Mouse (Mus musculus) right cerebral cortex, adult 18-20 months (tissue): ENCODE data around the gene Iqcf4.
"Not testable (repeated sequence)": the region's sequence is repeated elsewhere in the genome, so short reads cannot be mapped to it uniquely, and the experiment has no call there.

Experiments
- DNase-seq: peaks from one replicate; pipeline ENCODE4 v3.0.0; 2022; ENCODE audit warnings: mixed read lengths

The Iqcf4 gene

DNA sequence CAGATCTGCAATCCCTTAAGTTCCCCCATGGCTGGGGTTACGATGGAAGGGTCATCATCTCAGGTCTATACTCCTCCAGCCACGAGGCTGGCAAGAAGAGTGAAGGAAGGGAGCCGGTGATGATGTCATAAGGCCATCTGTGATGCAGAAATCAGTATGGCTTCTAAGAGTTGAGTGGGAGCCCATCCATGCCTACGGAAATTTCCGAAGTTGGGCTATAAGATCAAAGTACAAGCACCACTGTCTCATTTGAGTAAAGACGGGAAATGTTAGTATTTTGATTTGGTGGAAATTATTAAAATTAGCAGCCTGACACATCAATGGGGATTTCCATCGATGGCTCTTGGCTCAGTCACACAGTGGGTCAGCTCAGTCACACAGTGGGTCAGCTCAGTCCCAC, at the start of gene Iqcf4:
Iqcf4 (minus strand) TSS at position 101 of the 400 bp plus-strand sequence.
- no peak for DNase-seq

DNA sequence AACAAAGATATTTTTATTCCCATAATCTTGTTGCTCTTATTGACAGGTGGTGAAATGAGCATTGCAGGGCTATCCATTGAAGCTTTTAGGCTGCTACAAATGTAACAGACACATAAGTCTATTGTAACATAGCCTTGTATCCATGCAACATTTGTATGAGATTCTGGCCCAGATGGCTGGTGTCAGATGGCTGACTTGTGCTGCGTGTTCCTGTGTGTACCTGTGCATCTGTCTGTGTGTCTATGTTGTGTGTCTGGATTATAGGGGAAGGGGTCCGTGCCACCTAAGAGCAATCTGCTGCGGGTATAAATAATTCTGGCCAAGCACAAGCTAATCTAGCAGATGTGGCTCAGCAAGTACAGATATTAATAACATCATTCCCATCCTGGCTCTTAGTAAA, 46.7 kb upstream of the Iqcf4 start:
- DNase-seq, result no peak

DNA sequence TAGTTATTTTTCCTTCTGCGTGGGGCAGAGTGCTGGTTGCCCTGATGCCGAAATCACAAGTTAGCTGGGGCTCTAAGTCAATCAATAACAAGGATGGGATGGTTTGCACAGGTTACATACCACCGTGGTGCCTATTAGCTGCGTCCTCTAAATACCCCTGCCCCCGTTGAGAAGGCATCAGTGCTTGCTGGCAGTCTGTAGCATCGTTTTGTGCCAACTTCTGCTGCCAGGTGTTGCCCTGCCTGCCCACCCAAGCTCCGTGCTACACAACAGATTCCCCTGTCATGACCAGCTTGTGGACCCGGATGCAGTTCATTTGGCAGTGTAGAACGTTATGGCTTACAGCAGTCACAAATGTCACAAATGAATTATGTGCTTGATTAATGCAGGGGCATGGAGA, 45.5 kb upstream of the Iqcf4 start:
- no peak for DNase-seq

DNA sequence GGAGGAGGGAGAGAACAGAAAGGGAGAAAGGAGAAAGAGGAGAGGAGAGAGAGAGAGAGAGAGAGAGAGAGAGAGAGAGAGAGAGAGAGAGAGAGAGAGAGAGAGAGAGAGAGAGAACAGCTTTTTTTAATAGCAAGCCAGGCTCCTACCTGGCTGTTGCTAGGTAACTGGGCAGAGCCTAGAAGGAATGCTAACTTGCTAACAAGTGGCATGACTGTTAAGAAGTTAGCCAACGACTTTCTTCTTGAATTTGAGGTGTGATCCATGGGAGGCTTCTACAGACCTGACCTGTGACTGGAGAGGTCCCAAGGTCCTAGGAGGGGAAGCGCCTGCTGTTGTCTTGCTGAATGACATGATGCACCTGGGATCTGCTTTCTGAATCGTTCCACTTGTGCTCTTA, 43.8 kb upstream of the Iqcf4 start:
- no peak for DNase-seq

DNA sequence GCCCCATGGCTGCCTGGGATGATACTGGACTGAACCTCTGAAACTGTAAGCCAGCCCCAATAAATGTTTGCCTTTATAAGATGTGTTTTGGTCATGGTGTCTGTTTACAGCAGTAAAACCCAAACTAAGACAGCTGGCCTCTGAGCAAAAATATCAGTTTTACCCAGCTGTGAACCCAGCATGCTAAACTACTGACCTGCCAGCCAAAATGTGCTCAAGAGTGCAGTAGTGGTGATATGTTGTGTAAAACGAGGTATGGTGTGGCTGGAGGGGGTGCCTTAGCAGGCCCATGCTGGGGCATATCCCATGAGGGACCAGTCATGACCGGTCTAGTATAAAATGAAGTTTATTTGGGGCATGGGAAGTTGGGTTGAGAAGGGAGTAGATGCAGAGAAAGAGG, 43.2 kb upstream of the Iqcf4 start:
- no peak for DNase-seq

DNA sequence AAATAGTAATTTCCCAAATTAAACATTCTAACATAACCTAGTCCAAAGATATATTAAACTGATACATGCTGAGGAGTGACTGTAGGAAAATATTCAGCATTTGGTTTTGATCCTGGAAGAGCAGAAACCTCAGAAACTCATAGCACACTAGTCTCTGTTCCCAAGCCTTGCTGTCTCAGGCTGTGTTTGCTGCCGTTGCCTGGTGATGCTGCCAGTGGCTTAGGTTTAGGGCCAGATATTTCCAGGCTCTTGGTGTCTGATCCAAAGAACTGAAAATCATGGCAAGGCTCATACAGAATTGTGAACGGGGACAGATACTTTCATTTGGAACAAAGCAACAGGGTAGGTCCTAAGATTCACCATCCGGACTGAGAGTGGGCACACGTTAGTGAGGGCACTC, 39.9 kb upstream of the Iqcf4 start:
- DNase-seq, result no peak

DNA sequence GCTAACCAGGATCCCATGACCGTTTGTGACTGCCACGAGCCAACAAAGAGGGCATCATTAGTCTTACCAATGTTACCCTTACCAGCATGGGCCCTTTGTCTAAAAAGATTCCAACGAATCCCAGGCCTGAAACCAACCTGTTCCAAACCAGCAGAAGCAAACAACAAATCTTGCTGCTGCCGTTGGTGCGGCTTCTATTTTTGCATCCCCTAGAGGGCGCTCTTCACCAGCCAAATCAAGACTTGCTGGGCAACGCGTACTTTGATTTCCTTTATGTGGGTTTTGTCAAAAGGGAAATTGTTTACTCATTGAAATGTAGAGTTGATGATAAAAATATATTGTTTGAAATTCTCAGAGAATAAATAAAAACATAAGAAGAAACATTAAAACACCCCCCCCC, 29.8 kb upstream of the Iqcf4 start:
- peak; percentile 62 for DNase-seq

DNA sequence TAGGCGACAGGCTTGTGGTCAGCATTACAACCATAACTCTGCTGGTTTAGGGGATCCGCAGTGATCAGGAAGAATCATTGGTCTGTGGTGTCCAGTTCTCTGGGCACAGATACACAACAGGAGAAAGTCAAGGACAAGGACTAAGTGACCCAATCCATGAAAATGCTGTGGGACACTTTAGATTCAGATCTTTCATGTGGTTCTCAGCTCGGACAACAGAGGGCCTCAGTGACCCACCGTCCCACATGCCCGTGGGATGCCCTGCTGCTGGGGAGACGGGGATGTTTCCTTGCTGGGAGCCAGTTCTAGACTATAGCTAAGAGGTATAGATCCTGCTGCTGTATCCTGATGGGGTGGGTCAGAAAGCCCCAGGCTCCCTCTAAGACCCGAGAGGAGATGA, 27.7 kb upstream of the Iqcf4 start:
- DNase-seq, result no peak

DNA sequence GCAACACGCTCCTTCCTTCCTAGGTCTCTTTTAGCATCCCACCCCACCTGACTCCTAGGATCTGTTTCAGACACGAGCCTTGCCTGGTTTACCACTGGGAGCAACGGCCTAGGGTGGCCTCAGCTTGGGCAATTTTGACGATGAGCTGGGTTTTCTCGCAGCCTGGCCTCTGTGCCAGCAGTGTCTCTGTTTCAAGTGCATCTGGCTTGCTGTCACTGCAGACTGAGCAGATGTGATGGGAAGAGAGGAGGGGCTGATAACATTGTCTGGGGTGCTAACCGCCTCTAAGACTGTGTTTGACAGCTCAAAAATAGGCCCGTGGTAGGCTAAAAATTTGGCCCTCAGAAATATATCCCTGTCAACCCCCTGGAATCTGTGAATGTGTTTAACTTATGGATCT, 25.0 kb upstream of the Iqcf4 start:
- DNase-seq, result peak; percentile 52

DNA sequence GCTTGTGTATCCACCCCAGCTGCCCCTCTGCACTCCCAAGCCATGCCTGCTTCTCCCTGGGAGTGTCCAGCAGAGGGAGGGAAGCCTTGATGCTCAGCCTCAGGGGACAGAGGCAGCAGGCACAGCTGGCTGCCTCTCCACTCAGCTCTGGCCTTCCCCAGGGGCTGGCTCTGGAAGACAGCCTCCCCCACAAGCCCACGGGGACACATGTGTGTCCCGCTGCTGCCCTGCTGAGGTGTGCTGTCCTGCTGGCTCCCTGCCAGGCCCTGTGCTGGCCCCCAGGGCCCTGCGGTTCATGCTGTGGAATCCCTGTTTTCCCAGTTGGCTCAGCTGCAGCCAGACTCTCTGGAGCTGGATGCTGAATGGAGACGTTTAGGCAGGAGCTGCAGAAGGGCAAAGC, 24.6 kb upstream of the Iqcf4 start:
- not testable (repeated sequence) for DNase-seq

DNA sequence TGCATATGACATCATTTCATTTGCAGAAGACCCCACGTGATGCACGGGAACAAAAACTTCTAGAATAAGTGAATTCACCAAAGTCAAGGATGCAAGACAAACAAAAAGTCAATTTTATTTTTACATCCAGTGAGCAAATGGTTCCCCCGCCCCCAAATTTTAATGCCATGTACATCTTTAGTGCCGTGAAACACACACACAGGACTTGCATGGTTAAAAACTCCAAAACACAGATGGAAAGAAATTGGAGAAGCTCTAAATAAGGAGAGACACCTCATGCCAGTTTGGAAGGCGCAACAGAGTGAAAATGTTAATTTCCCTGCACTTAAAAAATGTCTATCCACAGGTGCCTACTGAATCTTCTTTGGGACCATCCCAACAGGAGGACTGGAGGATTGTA, 21.4 kb upstream of the Iqcf4 start:
- DNase-seq, result no peak

DNA sequence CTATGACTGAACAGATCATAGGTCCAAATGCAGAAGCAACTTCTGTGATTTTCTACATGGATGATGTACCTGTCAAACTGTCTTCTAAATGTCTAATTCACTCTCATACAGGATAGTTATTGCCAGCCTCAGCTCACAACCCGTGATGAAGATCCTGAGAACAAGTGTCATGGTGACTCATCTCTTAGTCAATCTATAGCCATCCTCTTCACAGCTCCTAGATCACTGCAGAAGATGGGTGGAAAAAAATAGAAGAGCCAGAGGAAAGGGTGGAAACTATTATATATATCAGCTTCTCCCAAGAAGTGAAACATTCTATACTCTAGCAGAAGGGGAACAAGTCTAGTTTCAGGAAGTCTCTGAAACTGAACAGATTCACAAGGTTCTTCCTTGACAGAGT, 11.8 kb upstream of the Iqcf4 start:
- DNase-seq, result no peak

DNA sequence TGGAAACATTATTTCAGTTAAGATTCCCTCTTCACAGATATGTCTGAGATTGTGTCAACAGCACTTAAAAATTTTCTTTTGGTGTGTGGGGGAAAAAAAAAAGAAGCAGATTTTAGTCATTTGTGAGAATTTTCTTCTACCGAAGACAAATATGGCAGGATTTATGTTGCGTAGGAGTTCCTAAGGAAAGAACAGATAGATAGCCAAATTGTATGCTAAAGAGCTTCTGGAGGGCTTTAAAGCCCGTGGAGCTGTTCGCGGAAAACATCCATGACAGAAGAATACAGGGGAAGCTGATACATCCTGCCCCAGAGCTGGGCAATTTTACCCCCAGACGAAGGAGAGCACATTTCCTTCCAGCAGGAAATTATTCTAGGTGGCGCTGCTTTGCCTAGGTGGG, 9.2 kb upstream of the Iqcf4 start:
- peak; percentile 18 for DNase-seq

DNA sequence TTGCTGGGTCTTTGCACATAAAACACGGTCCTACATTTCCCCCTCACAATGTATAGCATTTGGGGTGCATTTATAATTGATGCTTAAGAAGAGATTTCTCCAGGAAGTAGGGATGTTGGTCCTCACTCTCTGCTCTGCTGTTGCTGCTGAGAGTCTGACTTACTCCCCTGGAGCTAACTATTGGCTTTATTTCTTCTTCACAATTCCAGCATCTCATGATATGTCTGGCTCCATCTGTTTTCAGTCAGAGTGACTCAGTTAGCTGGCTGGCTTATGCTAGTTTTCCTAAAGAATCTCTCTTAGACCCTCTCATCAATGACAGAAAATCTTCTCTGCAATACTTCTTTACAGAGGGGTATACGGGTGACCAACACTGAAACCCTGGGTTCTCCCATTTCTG, 5.3 kb upstream of the Iqcf4 start:
- no peak for DNase-seq

DNA sequence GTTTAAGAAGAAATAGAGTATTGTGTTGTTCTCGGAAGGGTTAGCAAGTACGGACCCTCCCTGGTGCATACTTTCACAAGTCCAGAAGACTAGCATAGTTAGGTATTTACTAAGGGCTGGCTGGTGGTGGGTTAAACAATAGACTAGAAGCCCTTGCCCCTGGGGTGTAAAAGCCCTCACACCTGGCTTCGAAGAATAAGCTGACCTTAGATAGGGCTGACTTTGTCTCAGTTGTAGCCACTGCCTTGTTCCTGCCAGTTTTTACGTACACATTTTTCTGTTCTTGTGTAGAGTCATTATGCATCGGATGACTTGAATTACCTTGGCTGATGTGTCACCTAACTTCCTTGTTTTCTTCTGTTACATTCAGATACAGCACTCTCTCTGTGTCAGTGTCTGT, 2.6 kb upstream of the Iqcf4 start:
- DNase-seq, result no peak

DNA sequence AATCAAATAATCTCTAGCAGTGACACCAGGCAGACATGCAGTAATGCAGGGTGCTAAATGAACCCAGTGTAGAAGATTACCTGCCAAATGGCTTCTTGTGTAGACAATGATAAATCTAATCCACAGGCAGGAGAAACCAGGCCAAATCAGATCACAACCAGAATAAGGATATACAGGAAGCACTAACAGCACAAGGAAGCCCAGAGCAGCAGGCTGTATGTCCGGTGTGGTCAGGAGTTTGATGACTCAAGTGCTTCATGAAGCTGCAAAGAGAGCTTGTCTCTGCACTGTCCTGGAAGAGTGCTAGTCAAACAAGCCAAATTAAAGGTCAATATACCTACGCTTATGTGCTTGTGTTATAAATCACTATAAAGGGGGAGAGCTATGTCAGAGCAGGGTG, 1.4 kb upstream of the Iqcf4 start:
- no peak for DNase-seq

DNA sequence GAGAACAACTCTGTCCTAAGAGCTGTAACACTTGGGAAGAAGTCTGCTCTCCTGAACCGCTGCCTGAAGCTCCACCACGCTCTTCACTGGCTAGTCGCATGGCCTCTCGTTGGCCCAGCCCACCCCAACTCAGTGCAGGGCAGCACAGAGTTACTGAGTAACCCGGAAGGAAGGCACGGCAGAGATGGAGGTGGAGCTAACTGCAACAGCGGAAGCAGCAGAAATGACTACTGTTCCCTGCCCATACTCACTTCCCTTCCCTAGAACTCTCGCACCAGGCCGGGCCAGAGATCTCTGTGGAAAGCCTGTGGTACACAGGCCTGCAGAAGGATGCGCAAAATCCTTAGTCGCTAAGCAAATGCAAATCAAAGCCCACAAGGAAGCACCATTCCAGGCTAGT, 4.4 kb downstream of the Iqcf4 start:
- DNase-seq, result no peak

DNA sequence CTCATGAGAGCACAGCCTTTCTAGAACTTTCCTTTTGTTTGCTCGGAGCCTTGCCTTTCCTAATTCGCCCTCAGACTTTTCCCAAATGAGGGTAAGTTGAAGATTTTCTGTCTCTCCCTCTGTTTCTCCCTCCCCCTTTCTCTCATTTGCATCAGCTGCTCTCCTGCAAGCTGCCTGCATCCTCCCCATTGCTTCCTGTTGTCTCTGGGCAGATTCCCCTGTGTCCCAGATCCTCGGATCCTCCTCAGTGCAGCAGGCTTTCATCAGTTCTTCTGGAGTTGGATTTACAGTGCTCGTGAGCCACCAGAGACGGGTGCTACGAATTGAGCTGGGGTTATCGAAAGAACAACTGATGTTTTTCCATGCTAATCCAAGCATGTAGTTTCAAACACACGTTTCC, 6.8 kb downstream of the Iqcf4 start:
- no peak for DNase-seq

DNA sequence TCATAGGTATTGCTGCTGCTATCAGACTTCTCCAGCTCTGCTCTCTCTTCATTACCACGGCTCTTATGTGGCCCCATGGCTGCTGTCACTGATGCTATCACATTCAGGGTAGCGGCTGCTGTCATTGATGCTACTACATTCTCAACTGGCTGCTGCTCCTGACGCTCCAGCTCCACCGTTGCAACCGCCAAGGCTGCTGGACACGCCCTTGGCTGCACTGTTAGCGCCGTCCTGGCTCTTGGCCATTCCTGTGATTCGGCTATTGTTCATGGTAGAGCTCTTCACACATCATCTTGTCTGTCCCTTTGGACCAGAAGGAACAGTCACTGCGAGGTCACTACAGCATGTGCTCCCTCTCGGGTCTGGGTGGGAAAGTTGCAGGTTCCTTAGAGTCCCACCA, 8.5 kb downstream of the Iqcf4 start:
- no peak for DNase-seq

DNA sequence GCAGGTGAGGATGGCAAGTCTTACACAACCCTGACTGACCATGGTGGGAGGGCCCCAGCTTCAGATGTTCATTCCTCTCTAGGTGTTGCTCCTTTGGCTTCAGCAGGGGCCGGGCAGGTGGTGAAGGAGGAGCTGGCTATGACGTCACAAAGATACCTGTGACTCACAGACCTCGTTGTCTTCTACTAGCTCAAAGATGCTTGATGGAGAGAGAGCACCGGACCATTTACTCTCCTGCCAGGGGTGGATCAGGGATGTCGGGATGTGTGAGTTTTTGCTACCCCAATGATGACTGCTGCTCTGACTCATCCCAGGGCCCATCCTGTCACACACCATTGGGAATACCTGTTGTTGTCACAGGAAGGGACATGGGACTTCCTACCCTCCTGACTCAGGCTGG, 9.3 kb downstream of the Iqcf4 start, which contains the start of gene Iqcf3:
Iqcf3 (minus strand) TSS at position 101 of the 400 bp plus-strand sequence.
- no peak for DNase-seq

DNA sequence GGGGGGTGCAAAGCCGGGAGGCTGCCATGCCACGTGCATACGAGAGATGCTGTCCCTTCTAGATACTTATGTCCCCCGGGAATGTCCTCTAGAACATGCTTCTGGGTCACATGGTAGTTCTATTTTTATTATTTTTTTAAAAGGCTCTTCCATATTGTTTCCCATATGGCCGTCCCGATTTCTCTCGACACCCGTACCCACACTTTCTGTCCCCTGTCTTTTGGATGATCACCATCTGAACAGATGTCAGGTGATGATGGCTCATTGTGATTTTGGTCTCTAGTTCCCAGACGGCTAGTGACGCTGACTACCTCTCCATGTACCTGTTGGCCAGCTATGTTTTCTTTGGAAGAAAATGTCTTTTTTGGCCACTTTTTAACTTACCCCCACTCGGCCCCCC, 35.8 kb downstream of the Iqcf4 start:
- DNase-seq, result peak; percentile 42

DNA sequence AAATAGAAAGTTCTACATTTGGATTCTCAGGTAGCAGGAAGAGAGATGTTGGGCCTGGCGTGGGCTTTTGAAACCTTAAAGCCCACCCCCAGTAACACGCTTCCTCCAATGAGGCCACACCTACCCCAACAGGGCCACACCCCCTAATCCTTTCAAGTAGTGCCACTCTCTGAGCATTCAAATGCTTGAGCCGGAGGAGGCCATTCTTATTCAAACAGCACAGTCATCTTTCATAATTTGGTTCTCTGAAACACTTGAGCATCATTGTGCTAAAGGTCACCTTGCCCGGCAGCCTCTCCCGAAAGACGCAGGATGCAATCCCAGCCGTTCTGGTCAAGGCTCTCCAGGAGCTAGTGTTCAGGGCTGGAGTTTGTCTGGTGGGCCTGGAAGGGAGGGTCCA, 36.5 kb downstream of the Iqcf4 start:
- DNase-seq, result no peak

DNA sequence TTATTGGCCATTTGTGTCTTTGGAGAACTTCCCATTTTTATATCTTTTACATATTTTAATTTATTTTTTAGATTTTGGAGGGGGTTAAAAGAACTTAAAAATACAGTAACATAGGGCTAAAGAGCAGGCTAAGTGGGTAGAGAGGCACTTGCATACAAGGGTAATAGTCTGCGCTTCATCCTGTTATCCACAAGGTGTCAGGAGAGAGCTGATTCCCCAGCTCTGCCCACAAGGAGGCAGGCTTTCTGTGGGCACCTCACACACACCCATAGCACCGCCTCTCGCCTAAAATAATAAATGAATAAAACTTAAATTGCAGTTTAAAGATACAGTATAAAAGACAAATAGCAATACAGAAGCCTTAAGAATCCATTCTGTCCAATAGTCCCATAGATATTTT, 39.0 kb downstream of the Iqcf4 start:
- DNase-seq, result peak; percentile 39

DNA sequence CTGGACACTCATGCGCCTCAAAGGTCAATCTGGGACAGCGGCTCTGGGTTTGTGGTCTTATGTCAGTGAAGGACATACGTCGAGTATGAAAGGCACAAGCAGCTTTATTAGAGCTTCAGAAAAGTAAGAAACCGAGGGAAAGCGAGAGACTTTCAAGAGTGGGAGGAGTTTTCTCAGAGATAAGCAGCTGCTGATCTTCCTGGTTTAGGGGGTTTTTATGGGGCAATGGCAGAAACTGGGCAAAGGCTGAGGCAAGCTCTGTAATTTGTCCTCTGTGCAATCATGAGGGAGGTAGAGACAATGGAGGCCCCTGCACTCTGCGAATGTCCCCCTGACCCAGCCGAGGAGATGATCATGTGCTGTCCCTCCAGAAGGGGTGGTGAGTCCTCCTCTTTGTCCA, 50.9 kb downstream of the Iqcf4 start:
- no peak for DNase-seq

DNA sequence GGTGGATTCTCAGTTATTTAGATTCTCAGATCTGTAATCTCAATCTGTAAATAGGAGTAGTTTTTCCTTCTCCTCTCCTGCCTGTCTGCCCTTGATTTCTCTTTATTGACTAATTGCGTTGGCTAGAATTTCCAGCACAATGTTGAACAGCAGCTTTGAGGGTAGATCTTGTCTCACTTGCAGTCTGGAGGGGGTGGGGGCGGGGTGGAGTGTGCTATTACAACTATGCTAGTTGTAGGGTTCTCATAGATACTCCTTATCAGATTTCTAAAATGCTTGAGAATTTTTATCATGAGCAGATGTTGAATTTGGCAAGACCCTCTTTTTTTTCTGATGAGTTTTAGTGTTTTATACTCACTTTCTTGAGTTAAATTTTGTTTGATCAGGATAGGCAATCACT, 51.4 kb downstream of the Iqcf4 start:
- no peak for DNase-seq
